Mouse (Mus musculus) brain, adult 2 months (tissue): ENCODE results near the gene Ccdc173.
A peak's percentile ranks its signal among the peaks of the same experiment; 100 is the strongest.

Experiments used
- DNase-seq: peaks from one replicate; pipeline ENCODE4 v3.0.0; 2011; ENCODE audit warnings: low read depth, low spot score

The Ccdc173 gene

GRCm38 (mm10) chr2:69788974-69789373 lies 401 bp downstream of the Ccdc173 start:
- no peak for DNase-seq

- DNase-seq, result peak; percentile 46
Observed at GRCm38 (mm10) chr2:69778836-69779177, 10.6 kb downstream of the Ccdc173 start.

- DNase-seq, result peak; percentile 60
Observed at GRCm38 (mm10) chr2:69777985-69778835, 11.2 kb downstream of the Ccdc173 start.

DNA sequence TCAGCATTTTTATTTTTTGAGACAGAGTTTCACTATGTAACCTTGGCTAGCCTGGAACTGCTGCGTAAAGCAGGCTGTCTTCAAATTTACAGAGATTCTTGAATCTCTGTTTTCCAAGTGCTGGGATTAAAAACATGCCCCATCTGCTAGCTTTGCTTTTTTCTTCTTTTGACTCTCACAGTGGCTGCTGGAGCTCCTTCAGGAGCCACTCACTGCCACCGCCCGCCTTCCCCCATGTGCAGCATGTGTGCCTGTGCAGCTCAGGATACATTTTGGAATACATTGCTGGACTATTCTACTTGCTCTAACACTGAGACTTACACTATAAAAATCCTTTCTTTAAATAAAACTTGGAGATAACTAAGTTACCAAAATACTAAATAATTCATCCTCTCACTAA lies 16.0 kb downstream of the Ccdc173 start:
- peak; percentile 66 for DNase-seq

GRCm38 (mm10) chr2:69764716-69765115 lies 24.7 kb downstream of the Ccdc173 start:
- no peak for DNase-seq

- peak; percentile 9 for DNase-seq
Observed at GRCm38 (mm10) chr2:69763340-69763739, 26.0 kb downstream of the Ccdc173 start.

GRCm38 (mm10) chr2:69760980-69761379 lies 28.4 kb downstream of the Ccdc173 start:
- DNase-seq, result no peak

GRCm38 (mm10) chr2:69745091-69745490 lies 44.3 kb downstream of the Ccdc173 start:
- no peak for DNase-seq

DNA sequence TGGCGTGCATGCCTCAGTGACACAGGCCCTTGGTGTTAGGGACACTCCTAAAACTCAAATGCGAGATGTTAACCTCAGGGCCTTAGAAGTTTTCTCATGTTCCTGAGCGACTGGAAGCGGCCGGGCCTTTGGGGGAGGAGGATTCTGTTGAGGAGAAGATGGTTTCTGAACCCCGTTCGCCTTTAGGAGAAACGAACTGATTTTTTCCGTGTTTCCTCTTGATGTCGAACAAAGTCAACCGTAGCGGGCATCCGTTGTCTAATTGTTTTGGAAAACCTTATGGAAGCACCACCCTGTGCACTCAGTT lies 65.9 kb downstream of the Ccdc173 start:
- no peak for DNase-seq

DNA sequence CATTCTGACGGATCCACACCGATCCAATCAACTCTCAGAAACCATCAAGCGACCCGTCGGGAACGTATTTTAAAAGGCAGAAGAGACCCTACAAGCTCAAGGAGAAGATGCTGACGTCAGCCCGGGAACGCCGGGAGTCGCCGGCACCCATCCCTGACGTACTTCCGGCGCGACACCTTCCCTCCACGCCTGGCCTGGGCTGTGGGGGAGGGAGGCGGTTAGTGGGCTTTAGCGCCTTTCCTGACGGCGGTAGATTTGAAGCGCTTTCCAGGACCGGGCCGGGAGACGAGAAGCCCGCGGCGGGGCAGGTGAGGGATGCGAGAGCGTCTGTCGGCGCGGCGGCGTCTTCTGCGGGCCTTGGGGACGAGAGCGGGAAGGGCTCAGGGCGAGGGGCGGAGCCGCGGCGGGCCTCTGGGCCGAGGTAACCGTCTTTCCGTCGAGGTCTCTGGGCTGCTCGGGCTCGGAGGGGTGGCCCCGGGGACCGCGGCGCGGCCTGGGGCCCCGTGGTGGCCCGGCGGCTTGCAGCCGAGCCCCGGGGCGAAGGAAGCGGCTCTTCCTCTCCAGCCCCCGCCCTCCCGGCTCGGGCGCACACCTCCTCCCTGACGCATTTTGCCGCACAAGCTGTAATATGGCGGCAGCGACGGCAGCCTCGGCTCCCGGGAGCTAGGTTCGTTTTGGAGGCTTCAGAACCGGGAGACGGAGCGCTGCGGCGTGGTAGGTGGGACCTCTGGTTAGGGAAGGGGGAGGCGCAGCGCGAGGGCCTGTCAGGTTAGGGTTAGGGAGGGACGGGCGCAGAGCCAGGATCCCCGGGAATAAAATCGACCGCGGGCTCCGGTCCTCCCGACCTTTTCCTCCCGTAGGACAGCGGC lies 66.5 kb downstream of the Ccdc173 start:
- DNase-seq, result peak; percentile 98

DNA sequence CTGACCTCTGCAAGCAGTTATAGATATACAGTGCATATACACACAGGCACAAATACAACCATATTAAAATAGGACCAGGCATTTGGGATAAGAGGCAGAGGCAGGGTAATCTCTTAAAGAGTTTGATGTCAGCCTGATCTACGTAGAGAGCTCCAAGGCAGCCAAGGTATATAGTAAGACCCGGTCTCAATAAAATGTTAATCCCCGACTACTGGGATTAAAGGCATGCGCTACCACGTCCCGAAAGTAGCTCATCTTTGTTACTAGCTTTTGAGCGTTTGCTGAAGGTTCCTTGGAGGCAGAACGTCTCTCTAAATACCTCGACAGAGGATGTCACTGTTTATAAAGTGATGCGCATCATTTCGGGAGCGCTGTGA lies 67.1 kb downstream of the Ccdc173 start, which contains the start of gene Ppig:
Gene Ppig, plus strand, starts transcription at position 273 of the 377 bp plus-strand sequence.
- DNase-seq, result no peak

DNA sequence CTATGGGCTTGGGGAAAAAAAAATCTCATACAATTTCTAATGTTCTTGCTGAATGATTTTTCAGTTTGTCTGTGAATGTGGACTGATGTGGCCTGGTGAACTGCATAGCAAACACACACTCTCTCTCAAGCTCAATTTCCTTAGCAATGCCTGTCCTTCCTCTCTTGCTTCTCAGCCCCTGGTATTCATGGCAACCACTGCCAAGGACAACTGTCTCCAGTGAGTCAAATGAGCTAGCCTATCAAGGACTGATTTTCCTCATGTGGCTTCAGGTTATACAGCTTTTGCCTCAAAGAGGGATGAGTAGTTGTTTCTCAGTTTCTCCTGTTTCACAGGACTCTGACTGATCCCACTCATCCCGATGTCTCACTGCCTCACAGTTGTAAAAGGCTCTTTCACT lies 70.3 kb downstream of the Ccdc173 start:
- peak; percentile 29 for DNase-seq

- no peak for DNase-seq
Observed at GRCm38 (mm10) chr2:69716483-69716882, 72.9 kb downstream of the Ccdc173 start.

GRCm38 (mm10) chr2:69714126-69714525 lies 75.2 kb downstream of the Ccdc173 start:
- DNase-seq, result no peak

- DNase-seq, result no peak
Observed at GRCm38 (mm10) chr2:69713626-69714014, 75.8 kb downstream of the Ccdc173 start.

DNA sequence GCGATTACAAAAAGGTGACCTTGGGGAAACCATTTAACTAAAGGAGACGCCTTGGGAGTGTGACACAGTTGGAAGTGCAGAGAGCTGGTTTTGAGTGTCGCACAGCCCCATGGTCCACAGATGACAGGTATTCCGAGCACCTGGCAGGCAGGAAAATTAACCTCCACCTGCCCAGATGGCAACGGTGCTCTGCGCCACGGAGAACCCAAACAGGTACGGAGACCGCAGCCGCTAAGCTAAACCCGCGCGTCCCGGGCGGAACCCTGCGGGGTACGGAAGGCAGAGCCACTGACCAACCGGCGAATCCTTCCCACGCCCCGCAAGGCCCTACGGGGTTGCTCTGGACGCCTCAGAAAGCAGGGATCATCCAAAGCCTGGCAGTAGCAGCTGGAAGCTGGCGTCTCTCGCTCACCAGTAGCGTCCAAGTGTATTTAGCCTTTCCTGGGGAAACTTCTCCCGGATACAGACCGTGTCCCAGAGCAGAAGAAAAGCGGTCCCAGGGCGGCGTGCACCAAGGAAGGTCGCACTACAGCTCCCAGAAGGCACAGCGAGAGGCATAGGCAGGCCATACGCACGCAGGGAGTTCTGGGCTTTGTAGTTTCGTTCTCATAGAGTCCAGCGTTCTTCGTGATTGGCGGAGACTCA lies 76.3 kb downstream of the Ccdc173 start, which contains the start of gene Fastkd1:
Gene Fastkd1, minus strand, starts transcription at position 536 of the 645 bp plus-strand sequence.
- DNase-seq, result peak; percentile 98

GRCm38 (mm10) chr2:69712171-69712570 lies 77.2 kb downstream of the Ccdc173 start:
- peak; percentile 80 for DNase-seq
